Mouse (Mus musculus) intestine, embryonic 16.5 days (tissue): ENCODE data around the gene Ss18l1. TPM values are rescaled to one million over a fixed set of nuclear protein-coding genes. Genes with fewer than 3 reads are reported as not detected.

Experiments
- ATAC-seq: fragments of 200-750 bp; cut with Nextera tagmentation; 2 replicates; pipeline ENCODE4 v1.8.0; 2017; ENCODE audit warnings: moderate TSS enrichment, moderate library complexity
- H3K27ac ChIP-seq: fragments of 300-500 bp; sonication (generic); 2 replicates; pipeline ENCODE4 v1.5.1; 2014; ENCODE audit warnings: mild to moderate bottlenecking, low read length
- H3K27me3 ChIP-seq: fragments of 300-500 bp; sonication (generic); replicated peaks from 2 replicates; pipeline ENCODE4 v1.6.1; 2014; ENCODE audit warnings: low read length, control low read depth, mixed read lengths; ENCODE audit not compliant: control insufficient read depth, insufficient read depth
- H3K36me3 ChIP-seq: fragments of 300-500 bp; sonication (generic); 2 replicates; pipeline ENCODE4 v1.6.1; 2014; ENCODE audit warnings: low read length, control low read depth; ENCODE audit not compliant: control insufficient read depth, insufficient read depth
- H3K4me1 ChIP-seq: fragments of 300-500 bp; sonication (generic); 2 replicates; pipeline ENCODE4 v1.6.1; 2014; ENCODE audit warnings: low read length, control low read depth, mixed read lengths; ENCODE audit not compliant: control insufficient read depth, insufficient read depth
- H3K4me2 ChIP-seq: fragments of 300-500 bp; sonication (generic); 2 replicates; pipeline ENCODE4 v1.6.1; 2014; ENCODE audit warnings: low read depth, low read length, control low read depth
- H3K4me3 ChIP-seq: fragments of 300-500 bp; sonication (generic); 2 replicates; pipeline ENCODE4 v1.5.1; 2014; ENCODE audit warnings: mild to moderate bottlenecking, low read length
- H3K9ac ChIP-seq: fragments of 300-500 bp; sonication (generic); 2 replicates; pipeline ENCODE4 v1.6.1; 2014; ENCODE audit warnings: low read depth, low read length
- H3K9me3 ChIP-seq: fragments of 300-500 bp; sonication (generic); 2 replicates; pipeline ENCODE4 v1.6.1; 2016; ENCODE audit warnings: low read length, control low read depth; ENCODE audit not compliant: control insufficient read depth
- whole genome bisulfite sequencing: fragments of 180-500 bp; shearing (Covaris S2); extraction: QIAGEN DNeasy Blood & Tissue Kit; methylation state at CpG from one replicate; pipeline ENCODE4 v1.1.7; 2014; 5-methylcytosine and 5-hydroxymethylcytosine counted together
- polyA plus RNA-seq: library from polyadenylated mRNA; unstranded; fragments of >200 nt; fragmentation: Nextera tagmentation; extraction: Ambion mirVana; gene quantifications from 2 replicates; pipeline ENCODE4 v1.2.1, GENCODE M21; 2015

Gene Ss18l1
- polyA plus RNA-seq, 1 experiment from 2014 or later: 3.4 TPM

DNA sequence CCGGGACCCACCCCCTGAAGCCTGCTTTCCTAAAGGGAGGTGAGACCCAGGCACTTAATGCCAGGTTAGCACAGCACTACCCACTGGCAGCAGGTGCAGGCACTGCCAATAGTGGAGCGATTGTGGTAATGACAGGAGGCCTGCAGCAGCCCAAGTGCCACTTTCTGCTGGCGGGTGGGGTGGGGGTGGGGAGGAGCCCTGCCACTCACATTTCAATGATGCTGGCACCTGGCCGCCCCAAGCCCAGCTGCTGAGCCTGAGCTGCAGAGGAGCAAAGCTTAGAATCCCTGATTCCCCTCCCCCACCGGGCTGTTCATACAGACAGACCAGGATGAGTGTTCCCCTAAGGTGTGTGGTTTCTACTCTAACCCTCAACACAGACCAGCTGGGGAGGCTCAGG is 53.4 kb downstream of the Ss18l1 start:
- H3K4me2 ChIP-seq: no peak overlapping the region
- no peaks in the 10 kb centered on the region for H3K9me3 ChIP-seq
- H3K27me3 ChIP-seq: peaks cover 15% of the 10 kb centered on the region
- H3K4me1 ChIP-seq: no peaks in the 10 kb centered on the region
- no peak for ATAC-seq
- 38% methylated on average over 5 of the region's 5 CpGs for WGBS
- H3K36me3 ChIP-seq: no peaks in the 10 kb centered on the region
- H3K4me3 ChIP-seq: no peak overlapping the region
- H3K9ac ChIP-seq: no peak overlapping the region
- H3K27ac ChIP-seq: no peak overlapping the region

DNA sequence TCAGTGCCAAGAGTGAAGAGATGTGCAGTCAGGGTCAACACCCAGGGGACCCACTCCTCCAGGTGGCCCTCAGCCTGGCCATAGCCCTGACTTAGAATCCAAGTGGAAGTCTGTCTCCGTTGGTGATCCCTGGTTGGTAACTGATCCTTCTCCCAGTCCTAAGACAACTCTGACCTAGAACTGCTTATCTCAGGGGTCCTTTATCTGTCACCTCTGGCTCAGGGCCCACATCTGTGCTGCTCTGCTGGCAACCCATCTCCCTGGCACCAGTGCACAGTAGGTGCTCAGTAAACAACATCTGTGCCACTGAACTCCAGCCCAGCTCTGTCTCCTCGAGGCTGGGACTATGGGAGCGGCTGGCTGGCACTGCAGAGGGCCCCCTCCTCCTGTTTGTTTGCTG is 55.3 kb downstream of the Ss18l1 start:
- H3K27ac ChIP-seq: no peak overlapping the region
- no peak overlapping the region for H3K9ac ChIP-seq
- no peak overlapping the region for H3K4me3 ChIP-seq
- no peaks in the 10 kb centered on the region for H3K4me1 ChIP-seq
- ATAC-seq: no peak
- no peaks in the 10 kb centered on the region for H3K9me3 ChIP-seq
- WGBS: 50% methylated on average over 3 of the region's 3 CpGs
- peaks cover 29% of the 10 kb centered on the region for H3K27me3 ChIP-seq
- H3K36me3 ChIP-seq: no peaks in the 10 kb centered on the region
- no peak overlapping the region for H3K4me2 ChIP-seq

DNA sequence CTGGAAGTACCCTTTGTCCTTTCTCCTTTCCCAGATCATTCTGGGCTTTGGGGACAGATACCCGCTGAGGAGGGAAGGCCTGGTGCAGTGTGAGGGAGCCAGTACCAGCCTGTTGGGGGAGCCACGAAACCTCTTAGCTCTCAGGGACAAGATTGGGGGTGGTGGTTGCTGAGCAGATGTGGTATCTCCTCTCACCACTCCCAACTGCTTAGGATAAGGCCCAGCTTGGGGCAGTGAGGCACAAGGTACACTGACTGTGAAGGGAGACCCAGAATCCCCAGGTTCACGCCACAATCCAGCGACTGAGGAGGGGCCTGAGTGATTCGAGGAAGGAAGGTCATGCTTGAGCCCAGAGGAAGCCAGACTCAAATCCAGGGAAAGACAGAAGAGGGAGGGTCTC is 55.9 kb downstream of the Ss18l1 start:
- Histone ChIP-seq H3K36me3 (no peaks in the 10 kb centered on the region), H3K27me3 (peaks cover 35% of the 10 kb centered on the region), H3K9me3 (no peaks in the 10 kb centered on the region), H3K9ac (no peak overlapping the region), H3K4me3 (no peak overlapping the region), H3K27ac (no peak overlapping the region), H3K4me2 (no peak overlapping the region), H3K4me1 (peaks cover 2% of the 10 kb centered on the region; the same call in 1 of the 2 replicates)
- WGBS: 38% methylated on average over 5 of the region's 5 CpGs
- ATAC-seq: no peak

DNA sequence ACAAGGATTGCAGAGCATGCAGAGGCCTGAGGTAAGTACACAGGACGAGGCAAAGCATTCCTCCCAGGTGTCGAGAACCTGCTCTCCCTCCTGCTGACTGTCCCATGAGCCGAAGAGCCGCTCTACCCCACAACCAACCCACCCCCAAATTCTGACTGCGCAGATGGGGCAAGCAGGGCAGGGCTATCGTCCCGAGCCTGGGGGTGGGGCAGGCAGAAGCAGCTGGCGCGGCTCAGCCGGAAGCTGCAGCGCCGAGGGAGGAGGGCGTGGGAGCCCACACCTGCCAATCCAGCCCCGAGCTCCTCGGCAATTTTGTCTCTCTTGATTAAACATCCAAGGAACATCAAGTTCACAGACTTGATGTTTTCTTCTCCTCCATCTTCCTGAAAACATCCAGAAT is 57.2 kb downstream of the Ss18l1 start:
- H3K9ac ChIP-seq: no peak overlapping the region
- WGBS: 4% methylated on average over 15 of the region's 15 CpGs
- no peaks in the 10 kb centered on the region for H3K36me3 ChIP-seq
- H3K27me3 ChIP-seq: peaks cover 47% of the 10 kb centered on the region
- H3K4me2 ChIP-seq: no peak overlapping the region
- no peaks in the 10 kb centered on the region for H3K9me3 ChIP-seq
- H3K4me3 ChIP-seq: no peak overlapping the region
- H3K27ac ChIP-seq: no peak overlapping the region
- no peak for ATAC-seq
- H3K4me1 ChIP-seq: peaks cover 13% of the 10 kb centered on the region

DNA sequence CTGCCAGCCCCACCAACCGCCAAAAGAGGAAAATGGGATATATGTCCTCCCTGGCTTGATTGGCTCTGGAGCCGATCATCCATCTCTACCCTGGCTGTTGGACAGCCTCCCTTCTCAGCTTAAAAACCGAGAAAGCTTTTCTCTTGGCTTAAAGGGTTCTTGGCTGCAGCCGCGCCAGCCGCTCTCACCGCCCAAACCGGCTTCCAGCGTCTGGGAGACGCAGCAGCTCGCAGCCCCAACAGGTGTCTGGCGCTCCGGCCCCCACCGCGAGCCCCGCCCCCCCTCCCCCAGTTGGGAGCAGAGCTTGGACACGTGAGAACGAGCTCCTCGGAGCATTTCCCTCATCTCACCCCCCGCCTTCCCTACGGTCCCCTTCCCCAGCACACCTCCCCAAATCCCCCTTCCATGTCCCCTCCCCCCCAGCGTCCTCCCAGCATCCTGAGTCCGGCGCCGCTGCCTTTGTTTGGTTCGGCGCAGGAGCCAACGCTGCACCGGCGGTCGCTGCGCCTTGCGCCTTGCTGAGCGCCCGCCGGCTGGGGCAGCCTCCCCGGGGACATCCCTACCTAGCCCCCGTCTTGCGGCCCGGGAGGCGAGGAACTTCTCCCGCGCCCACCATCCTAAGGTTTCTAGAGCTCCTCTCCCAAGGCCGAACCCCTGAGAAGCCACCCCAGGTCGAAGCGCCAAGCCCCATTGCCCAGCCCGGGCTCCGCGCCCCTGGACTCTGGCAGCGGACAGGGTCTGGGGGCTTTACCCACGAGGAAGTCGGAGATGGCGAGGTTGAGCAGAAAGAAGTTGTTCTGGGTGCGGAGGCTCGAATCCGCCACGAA is 61.1 kb downstream of the Ss18l1 start:
- peak overlapping the region; percentile 61 for H3K4me3 ChIP-seq
- H3K36me3 ChIP-seq: no peaks in the 10 kb centered on the region
- H3K9me3 ChIP-seq: no peaks in the 10 kb centered on the region
- H3K27ac ChIP-seq: no peak overlapping the region
- H3K9ac ChIP-seq: no peak overlapping the region
- H3K4me1 ChIP-seq: peaks cover 16% of the 10 kb centered on the region
- H3K4me2 ChIP-seq: peak overlapping the region; percentile 98
- WGBS: under 1% methylated on average over 57 of the region's 57 CpGs
- peaks cover 60% of the 10 kb centered on the region for H3K27me3 ChIP-seq
- no peak for ATAC-seq

DNA sequence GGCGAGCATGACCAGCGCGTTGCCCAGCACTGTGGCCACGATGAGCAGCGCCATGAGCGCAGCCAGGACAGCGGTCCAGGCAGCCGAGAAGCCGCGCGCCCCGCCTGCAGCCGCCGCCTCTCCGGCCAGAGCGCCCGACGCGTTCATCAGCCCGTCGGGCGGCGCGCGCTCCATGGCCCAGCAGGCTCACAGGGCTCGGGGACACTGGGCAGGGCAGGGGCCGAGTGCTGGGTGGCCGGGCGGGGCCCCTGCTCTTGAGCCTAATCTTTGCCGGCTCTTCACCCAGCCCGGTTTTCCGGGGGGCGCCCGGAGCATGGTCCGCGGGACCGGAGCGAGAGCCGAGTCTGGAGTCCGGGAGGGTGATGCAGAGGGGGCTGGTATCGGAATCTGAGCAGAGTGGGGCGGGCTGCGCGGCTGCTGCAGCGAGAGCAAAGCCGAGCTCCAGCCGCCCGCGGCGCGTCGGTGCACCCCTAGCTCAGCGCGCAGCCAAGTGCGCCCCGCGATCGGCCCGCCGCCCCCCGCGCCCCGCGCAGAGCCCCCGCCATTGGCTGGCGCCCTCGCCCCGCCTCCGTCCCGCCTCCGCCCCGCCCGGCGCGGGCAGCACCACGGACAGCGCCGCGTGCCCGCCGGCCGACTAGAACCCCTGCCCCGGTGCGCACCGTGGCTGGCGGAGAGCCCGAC is 61.8 kb downstream of the Ss18l1 start, which contains the start of gene Hrh3:
Hrh3 (minus strand) TSS at position 511 of the 681 bp plus-strand sequence.
- Histone ChIP-seq H3K9me3 (no peaks in the 10 kb centered on the region), H3K4me1 (peaks cover 16% of the 10 kb centered on the region), H3K4me2 (peak within 1 kb of the TSS; percentile 98), H3K36me3 (no peaks in the 10 kb centered on the region), H3K4me3 (peak within 1 kb of the TSS; percentile 61), H3K9ac (0 out of 2 replicates have a peak within 1 kb of the TSS, but pooled peaks have one; percentile 29), H3K27ac (no peak within 1 kb of the TSS), H3K27me3 (peaks cover 59% of the 10 kb centered on the region)
- peak; percentile 89 for ATAC-seq
- WGBS: under 1% methylated on average over 76 of the region's 87 CpGs

DNA sequence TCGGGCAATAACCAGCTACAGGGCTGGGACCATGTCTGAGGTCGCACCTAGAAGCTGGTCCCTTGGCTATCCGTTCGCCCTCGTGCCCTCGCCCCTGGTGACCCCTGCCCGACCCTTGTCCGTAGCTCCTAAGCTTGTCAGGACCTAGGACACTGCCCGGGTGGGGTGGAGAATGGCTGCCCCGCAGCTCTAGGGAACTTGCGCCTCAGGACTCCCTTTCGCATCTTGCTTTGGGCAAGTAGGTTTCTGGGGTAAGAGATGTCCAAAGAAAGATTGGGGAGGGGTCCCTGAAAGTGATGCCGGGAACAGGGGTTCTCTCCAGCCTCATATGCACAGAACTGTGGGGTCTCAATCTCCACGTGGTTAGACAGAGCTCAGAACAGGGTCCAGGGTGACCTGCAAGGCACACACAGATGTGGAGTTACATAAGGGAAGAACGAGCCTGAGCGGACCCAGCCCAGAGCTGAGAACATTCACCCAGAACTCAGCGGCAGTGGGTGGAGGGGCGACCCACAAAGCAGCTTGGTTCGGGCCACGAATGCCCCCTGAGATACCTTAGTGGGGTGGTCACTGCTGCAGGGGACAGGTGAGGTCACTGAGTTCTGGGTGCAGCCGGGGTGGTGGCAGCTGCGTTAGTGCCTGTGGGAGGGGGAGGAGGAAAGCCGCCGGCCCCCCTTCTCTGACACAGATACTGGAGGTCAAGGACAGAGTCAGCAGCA is 62.5 kb downstream of the Ss18l1 start:
- H3K36me3 ChIP-seq: no peaks in the 10 kb centered on the region
- no peak overlapping the region for H3K9ac ChIP-seq
- H3K4me3 ChIP-seq: peak overlapping the region; percentile 61
- H3K4me1 ChIP-seq: peaks cover 16% of the 10 kb centered on the region
- peak; percentile 66 for ATAC-seq
- H3K9me3 ChIP-seq: no peaks in the 10 kb centered on the region
- no peak overlapping the region for H3K27ac ChIP-seq
- WGBS: 10% methylated on average over 24 of the region's 24 CpGs
- peak overlapping the region; percentile 98 for H3K4me2 ChIP-seq
- peaks cover 59% of the 10 kb centered on the region for H3K27me3 ChIP-seq

DNA sequence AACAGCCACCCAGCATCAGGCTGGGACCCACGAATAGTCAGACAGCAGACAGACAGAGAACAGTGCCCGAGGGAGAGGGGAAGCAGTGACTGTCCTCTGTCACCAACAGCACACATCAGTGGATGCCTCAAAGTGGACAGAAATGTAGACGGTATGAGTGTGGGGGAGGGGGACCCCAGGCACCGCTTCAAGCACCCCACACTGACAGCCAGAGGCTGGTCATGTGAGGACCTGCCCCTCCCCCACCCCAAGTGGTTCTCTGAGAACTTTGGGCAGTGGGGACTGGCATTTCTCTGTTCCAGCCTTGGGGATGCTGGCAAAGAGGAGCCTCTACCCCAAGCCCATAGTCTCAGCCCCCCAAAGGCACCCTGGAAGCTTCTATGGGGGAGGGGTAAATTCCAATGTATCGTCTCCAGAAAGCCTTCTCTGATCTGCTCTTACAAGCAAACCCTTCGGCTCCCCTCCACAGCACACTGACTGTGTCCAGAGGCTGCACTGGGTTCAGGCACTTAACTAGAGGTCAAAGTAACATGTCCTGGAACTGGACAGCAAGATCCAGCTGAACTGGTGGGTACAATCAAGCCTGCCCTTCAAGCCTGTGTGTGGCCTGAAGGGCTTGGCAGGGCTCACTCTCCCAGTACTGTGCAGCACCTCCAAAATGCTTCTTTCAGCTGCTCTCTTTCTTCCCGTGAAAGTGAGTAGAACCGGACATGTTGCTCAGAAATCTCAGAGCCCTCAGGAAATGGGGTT is 63.3 kb downstream of the Ss18l1 start:
- no peak for ATAC-seq
- Histone ChIP-seq H3K27me3 (peaks cover 51% of the 10 kb centered on the region), H3K9ac (no peak overlapping the region), H3K9me3 (no peaks in the 10 kb centered on the region), H3K4me1 (peaks cover 16% of the 10 kb centered on the region), H3K36me3 (no peaks in the 10 kb centered on the region), H3K4me2 (no peak overlapping the region), H3K4me3 (no peak overlapping the region), H3K27ac (no peak overlapping the region)
- WGBS: 37% methylated on average over 7 of the region's 8 CpGs
